Mouse (Mus musculus) liver, adult (tissue): ENCODE data around the gene Nup62.

ENCODE experiments used
- GATA4 ChIP-seq: IDR thresholded peaks from 2 replicates; pipeline ENCODE4 v1.6.1; 2014; ENCODE audit warnings: mild to moderate bottlenecking, low read length; ENCODE audit not compliant: insufficient replicate concordance

Gene Nup62

GRCm38 (mm10) chr7:44863982-44864494, 48.1 kb downstream of the Nup62 start:
- no peak for TF ChIP-seq GATA4

- TF ChIP-seq GATA4 = no peak
These were observed 49.0 kb downstream of the Nup62 start for GRCm38 (mm10) chr7:44864595-44865542.

- no peak for TF ChIP-seq GATA4
These were observed 50.6 kb downstream of the Nup62 start for GRCm38 (mm10) chr7:44866276-44867009.

GRCm38 (mm10) chr7:44867010-44867702, 51.3 kb downstream of the Nup62 start:
- no peak for TF ChIP-seq GATA4

GRCm38 (mm10) chr7:44867802-44868201, 51.9 kb downstream of the Nup62 start:
- no peak for TF ChIP-seq GATA4

GRCm38 (mm10) chr7:44868465-44868864, 52.6 kb downstream of the Nup62 start:
- no peak for TF ChIP-seq GATA4

- TF ChIP-seq GATA4 = no peak
These were observed 53.2 kb downstream of the Nup62 start for GRCm38 (mm10) chr7:44868919-44869696.

GRCm38 (mm10) chr7:44869697-44870528, 54.0 kb downstream of the Nup62 start, which contains the start of gene Ptov1:
TSS of gene Ptov1 (minus strand) at chr7:44869788.
- no peak for TF ChIP-seq GATA4

- no peak for TF ChIP-seq GATA4
These were observed 54.7 kb downstream of the Nup62 start for GRCm38 (mm10) chr7:44870614-44871013.

- no peak for TF ChIP-seq GATA4
These were observed 55.3 kb downstream of the Nup62 start for GRCm38 (mm10) chr7:44871181-44871580.

- no peak for TF ChIP-seq GATA4
These were observed 61.9 kb downstream of the Nup62 start for GRCm38 (mm10) chr7:44877833-44878232.
